Comparison of ENCODE assay signal across 22 mouse cellular contexts in genomic region chr16:76158585-76158984, GRCm38 (mm10).
A peak's percentile ranks its signal among the peaks of the same experiment; 100 is the strongest.
DNase-seq lines count a peak whose midpoint lies in the region; ATAC-seq and TF ChIP-seq lines count a peak whose summit lies in the region.
"Had no signal": no experiment of that assay in that cellular context is flagged by ENCODE, and none has a peak within 500 bp of the region (broad histone marks: within the 10 kb centered on the region; RNA-seq: fewer than 3 reads in every experiment).

No protein-coding gene starts in this region.

- no peak for ATAC-seq in midbrain, embryonic 11.5 days (ENCODE audit: low FRiP score)
- ATAC-seq in midbrain, embryonic 16.5 days, result no peak
- ATAC-seq in forebrain, embryonic 11.5 days (replicated peaks; ENCODE audit: low FRiP score), result no peak
- ATAC-seq: activated CD4-positive, CD25-positive, alpha-beta regulatory T cell, adult 4 months; CD4-positive, CD25-positive, alpha-beta regulatory T cell, adult 4 months; Patski had no signal

- no peak overlapping the region for H3K27ac ChIP-seq in heart, embryonic 10.5 days
- H3K27ac ChIP-seq in midbrain, embryonic 11.5 days (ENCODE audit: low read depth, low read length), result no peak overlapping the region
- no peak overlapping the region for H3K27ac ChIP-seq in midbrain, embryonic 16.5 days (ENCODE audit: low read length)
- H3K27ac ChIP-seq in ES-E14 (ENCODE audit: insufficient read depth, low read depth, low read length, poor library complexity, severe bottlenecking), result no peak overlapping the region
- no peak overlapping the region for H3K27ac ChIP-seq in forebrain, embryonic 11.5 days (ENCODE audit: low read depth, low read length)

- H3K4me1 ChIP-seq in heart, embryonic 10.5 days, result no peaks in the 10 kb centered on the region
- H3K4me1 ChIP-seq in midbrain, embryonic 11.5 days (ENCODE audit: control insufficient read depth, insufficient read depth, low read length), result no peaks in the 10 kb centered on the region
- H3K4me1 ChIP-seq in midbrain, embryonic 16.5 days (ENCODE audit: control insufficient read depth, insufficient read depth, low read length), result no peaks in the 10 kb centered on the region
- no peaks in the 10 kb centered on the region for H3K4me1 ChIP-seq in ES-E14 (ENCODE audit: control insufficient read depth in 2 of 2, insufficient read depth in 2 of 2, low read length in 2 of 2, poor library complexity in 1 of 2)
- no peaks in the 10 kb centered on the region for H3K4me1 ChIP-seq in forebrain, embryonic 11.5 days (replicated peaks; ENCODE audit: control insufficient read depth, insufficient read depth, low read length)

- in situ Hi-C loops in ES-E14 (cut with MboI; ENCODE audit: low sequenced_read_pairs in 2 of 2, unreplicated experiment in 2 of 2), result no loop called here

- intact Hi-C loops in heart, postnatal 25 days (cut with DNase I), result no loop called here

- no peaks in the 10 kb centered on the region for H3K27me3 ChIP-seq in heart, embryonic 10.5 days (ENCODE audit: insufficient read depth, poor library complexity, severe bottlenecking)
- no peaks in the 10 kb centered on the region for H3K27me3 ChIP-seq in midbrain, embryonic 11.5 days (ENCODE audit: control insufficient read depth, insufficient read depth, low read length)
- no peaks in the 10 kb centered on the region for H3K27me3 ChIP-seq in midbrain, embryonic 16.5 days (ENCODE audit: control insufficient read depth, insufficient read depth, low read depth, low read length)
- H3K27me3 ChIP-seq in forebrain, embryonic 11.5 days (ENCODE audit: control insufficient read depth, insufficient read depth, low read length), result no peaks in the 10 kb centered on the region
- H3K27me3 ChIP-seq: CH12.LX had no signal

- H3K9ac ChIP-seq in midbrain, embryonic 11.5 days (ENCODE audit: low read length), result no peak overlapping the region
- H3K9ac ChIP-seq in midbrain, embryonic 16.5 days (ENCODE audit: low read depth, low read length), result no peak overlapping the region
- no peak overlapping the region for H3K9ac ChIP-seq in ES-E14 (ENCODE audit: insufficient read depth, low read depth, low read length, poor library complexity, severe bottlenecking)
- H3K9ac ChIP-seq in forebrain, embryonic 11.5 days (ENCODE audit: low read length), result no peak overlapping the region

- no peaks in the 10 kb centered on the region for H3K36me3 ChIP-seq in heart, embryonic 10.5 days
- no peaks in the 10 kb centered on the region for H3K36me3 ChIP-seq in midbrain, embryonic 11.5 days (ENCODE audit: control insufficient read depth, insufficient read depth, low read length)
- no peaks in the 10 kb centered on the region for H3K36me3 ChIP-seq in midbrain, embryonic 16.5 days (ENCODE audit: control insufficient read depth, insufficient read depth, low read length)
- H3K36me3 ChIP-seq in ES-E14 (ENCODE audit: control insufficient read depth, insufficient read depth, low read length, poor library complexity, severe bottlenecking), result no peaks in the 10 kb centered on the region
- no peaks in the 10 kb centered on the region for H3K36me3 ChIP-seq in forebrain, embryonic 11.5 days (ENCODE audit: control insufficient read depth, insufficient read depth, low read length)
- H3K36me3 ChIP-seq: G1E had no signal

- H3K9me3 ChIP-seq in heart, embryonic 10.5 days, result no peaks in the 10 kb centered on the region
- no peaks in the 10 kb centered on the region for H3K9me3 ChIP-seq in midbrain, embryonic 11.5 days (ENCODE audit: control insufficient read depth, low read length)
- no peaks in the 10 kb centered on the region for H3K9me3 ChIP-seq in midbrain, embryonic 16.5 days (replicated peaks; ENCODE audit: control insufficient read depth, low read length, poor library complexity, severe bottlenecking)
- no peaks in the 10 kb centered on the region for H3K9me3 ChIP-seq in ES-E14 (ENCODE audit: control insufficient read depth, insufficient read depth, low read depth, low read length)
- H3K9me3 ChIP-seq in forebrain, embryonic 11.5 days (ENCODE audit: control insufficient read depth, low read length), result no peaks in the 10 kb centered on the region
- H3K9me3 ChIP-seq: G1E had no signal

- no peak overlapping the region for H3K4me3 ChIP-seq in heart, embryonic 10.5 days
- H3K4me3 ChIP-seq in midbrain, embryonic 11.5 days (ENCODE audit: low read depth, low read length), result no peak overlapping the region
- no peak overlapping the region for H3K4me3 ChIP-seq in midbrain, embryonic 16.5 days (ENCODE audit: low read depth, low read length)
- no peak overlapping the region for H3K4me3 ChIP-seq in ES-E14 (ENCODE audit: insufficient read depth in 1 of 2, low read depth in 1 of 2, low read length in 2 of 2, poor library complexity in 1 of 2, severe bottlenecking in 1 of 2)
- no peak overlapping the region for H3K4me3 ChIP-seq in forebrain, embryonic 11.5 days (ENCODE audit: low read depth, low read length)

- 90% methylated on average over 7 of the region's 7 CpGs for WGBS in heart, embryonic 10.5 days
- WGBS in midbrain, embryonic 11.5 days, result 95% methylated on average over 7 of the region's 7 CpGs
- WGBS in midbrain, embryonic 16.5 days, result 97% methylated on average over 7 of the region's 7 CpGs
- 93% methylated on average over 7 of the region's 7 CpGs for WGBS in forebrain, embryonic 11.5 days

- peak; percentile 17 for DNase-seq in heart, embryonic 10.5 days (ENCODE audit: low spot score)
- DNase-seq in heart, postnatal 25 days (ENCODE audit: low spot score), result no peak
- peak; percentile 69 for DNase-seq in midbrain, embryonic 11.5 days (ENCODE audit: low spot score, missing footprints)
- no peak for DNase-seq in ES-E14 (ENCODE audit: low read depth, low spot score)
- no peak for DNase-seq in forebrain, embryonic 11.5 days (ENCODE audit: low spot score)
- DNase-seq: adrenal gland, adult 2 months; adrenal gland, adult 8-10 months; adrenal gland, postnatal 10 days; adrenal gland, postnatal 14 days; adrenal gland, postnatal 25 days; adrenal gland, postnatal 36 days; B cell, adult 2 months; cerebellum, adult 11 months; cerebellum, adult 11-12 months; cerebellum, adult 18-20 months; cerebellum, adult 2 months had no signal

- H3K4me2 ChIP-seq in midbrain, embryonic 11.5 days, result no peak overlapping the region
- no peak overlapping the region for H3K4me2 ChIP-seq in midbrain, embryonic 16.5 days (ENCODE audit: low read length)
- H3K4me2 ChIP-seq in forebrain, embryonic 11.5 days (ENCODE audit: low read depth, low read length, severe bottlenecking), result no peak overlapping the region

TF ChIP-seq in ES-E14, 5 proteins besides CTCF, POLR2A, EP300 and RAD21:
- TF ChIP-seq MAFK (IDR thresholded peaks at IDR 0.05; ENCODE audit: insufficient read depth, low read depth, low read length), result no peak
- peak; percentile 87 for TF ChIP-seq CHD2 (IDR thresholded peaks at IDR 0.05; ENCODE audit: low read depth, low read length)
- TF ChIP-seq HCFC1 (IDR thresholded peaks at IDR 0.05; ENCODE audit: borderline replicate concordance, insufficient read depth, low read length), result no peak
- TF ChIP-seq ZC3H11A (IDR thresholded peaks at IDR 0.05; ENCODE audit: borderline replicate concordance, low read depth, low read length), result no peak
- no peak for TF ChIP-seq ZNF384 (IDR thresholded peaks at IDR 0.05; ENCODE audit: low read depth, low read length)
TF ChIP-seq in ES-E14: peak in this region for 1.

Comparison
In these comparisons a context has a peak if more than half of its experiments do, and no peak if none do; other contexts are left out.
1. DNase-seq: peak in heart, embryonic 10.5 days (single experiment) and midbrain, embryonic 11.5 days (single experiment); none in heart, postnatal 25 days (single experiment), ES-E14 (single experiment) and forebrain, embryonic 11.5 days (single experiment).